Mouse (Mus musculus): ENCODE results near the gene St8sia2.

Gene St8sia2

DNA sequence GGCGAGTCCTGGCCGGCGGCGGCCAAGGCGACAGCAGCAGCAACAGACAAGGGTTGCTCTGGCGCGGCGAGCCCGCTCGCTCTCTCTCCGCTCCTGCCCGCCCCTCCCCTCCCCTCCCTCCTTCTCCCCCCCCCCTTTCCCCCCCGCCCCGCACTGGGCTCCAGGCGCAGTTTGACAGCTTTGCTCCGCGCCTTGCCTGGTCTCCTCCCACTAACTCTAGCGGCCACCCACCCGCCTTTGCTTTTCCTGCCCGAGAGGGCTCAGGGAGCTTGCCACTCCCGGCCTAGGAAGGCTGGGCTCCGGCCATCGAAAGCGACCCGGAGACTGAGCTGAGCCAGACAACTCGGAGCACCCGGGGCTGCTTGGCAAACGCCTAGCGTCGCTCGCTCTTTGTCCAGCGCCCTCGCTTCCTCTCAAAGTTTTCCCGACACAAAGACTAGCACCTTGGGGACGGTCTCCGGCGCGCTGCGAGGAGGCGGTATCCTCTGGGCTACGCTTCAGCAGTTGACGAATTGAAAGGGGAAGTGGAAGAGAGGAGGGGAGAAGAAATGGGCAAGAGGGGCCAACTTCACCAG, at the start of gene St8sia2:
Gene St8sia2 (minus strand): TSS at position 90 of the 575 bp plus-strand sequence.
- DNase-seq (ENCODE audit: low spot score), result no peak

GRCm38 (mm10) chr7:74061076-74061475, 47.6 kb upstream of the St8sia2 start:
- no peak for DNase-seq (ENCODE audit: low spot score)

- DNase-seq (ENCODE audit: low spot score), result no peak
These were observed 46.9 kb upstream of the St8sia2 start for GRCm38 (mm10) chr7:74060306-74060946.

DNA sequence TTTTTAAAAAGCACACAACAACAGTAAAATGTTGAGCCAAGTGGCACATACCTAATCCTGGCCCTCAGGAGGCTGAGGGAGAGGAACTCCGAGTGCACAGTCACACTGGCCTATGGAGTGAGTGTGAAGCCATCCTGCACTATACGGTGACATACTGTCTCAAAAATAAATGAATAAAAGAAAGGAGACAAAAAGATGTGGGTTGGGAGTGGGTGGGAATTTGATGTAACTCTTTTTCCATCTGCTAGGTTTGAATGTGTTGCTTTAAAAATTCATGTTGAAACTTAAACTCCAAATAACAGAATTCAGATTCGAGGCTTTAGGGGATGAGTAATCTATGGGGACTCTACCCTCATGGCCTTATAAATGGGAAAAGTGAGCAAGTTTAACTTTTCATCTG, 46.2 kb upstream of the St8sia2 start:
- DNase-seq (ENCODE audit: low spot score), result no peak

GRCm38 (mm10) chr7:74055753-74056152, 42.3 kb upstream of the St8sia2 start:
- DNase-seq (ENCODE audit: low spot score), result no peak

DNA sequence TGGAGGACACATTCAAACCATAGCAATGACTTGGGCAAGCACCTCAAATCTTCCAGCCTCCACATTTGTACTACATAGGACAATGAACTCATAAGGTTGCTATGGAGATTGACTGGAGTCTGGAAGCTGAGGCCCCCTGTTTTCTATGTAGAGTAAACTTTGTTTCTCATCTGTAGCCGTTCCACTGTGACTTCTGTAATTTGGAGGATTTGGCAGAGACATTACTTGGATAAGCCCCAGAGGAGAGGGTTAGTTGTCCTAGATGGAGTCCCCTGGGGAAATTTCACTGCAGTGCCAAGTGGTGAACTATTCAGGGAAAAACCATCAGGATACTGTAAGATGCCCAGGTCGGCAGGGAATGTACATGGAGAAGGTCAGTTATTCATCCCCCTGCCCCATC, 34.1 kb upstream of the St8sia2 start:
- no peak for DNase-seq (ENCODE audit: low spot score)

DNA sequence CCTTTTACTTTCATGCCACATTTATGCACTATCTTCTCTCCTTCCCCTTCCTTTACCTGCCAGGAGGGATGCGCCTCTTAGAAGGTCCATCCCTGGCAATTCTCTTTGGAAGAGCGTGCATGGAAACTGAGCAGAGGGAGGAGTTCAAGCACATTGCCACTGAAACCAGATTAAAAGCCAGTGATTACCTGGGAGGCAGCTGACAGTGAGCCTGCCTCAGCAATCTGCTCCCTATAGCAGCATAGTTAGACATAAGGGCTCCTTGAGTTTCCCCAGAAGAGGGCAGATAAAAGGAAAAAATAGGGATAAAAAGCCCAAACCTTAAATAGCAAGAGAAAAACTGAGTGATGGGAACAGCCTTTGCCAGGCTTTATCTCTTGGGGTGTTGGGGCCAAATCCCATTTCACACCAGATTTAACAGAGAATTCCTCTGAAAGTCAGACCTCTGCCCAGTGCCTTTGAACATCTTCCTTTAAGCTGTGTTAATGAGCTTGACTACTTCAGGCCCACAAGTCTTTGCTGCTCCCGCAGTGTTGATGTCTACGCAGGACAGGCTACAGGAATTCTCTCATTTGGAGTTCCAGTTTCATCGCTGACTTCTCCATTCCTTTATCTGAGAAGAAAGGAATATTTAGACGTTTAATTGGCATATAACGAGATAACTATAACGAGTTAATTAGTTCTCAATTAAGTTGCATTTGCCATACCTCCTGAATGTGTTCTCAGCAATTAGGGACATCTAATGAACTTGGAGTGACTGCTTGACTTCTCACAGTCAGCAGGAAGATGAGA, 31.9 kb upstream of the St8sia2 start:
- DNase-seq (ENCODE audit: low spot score), result no peak

DNA sequence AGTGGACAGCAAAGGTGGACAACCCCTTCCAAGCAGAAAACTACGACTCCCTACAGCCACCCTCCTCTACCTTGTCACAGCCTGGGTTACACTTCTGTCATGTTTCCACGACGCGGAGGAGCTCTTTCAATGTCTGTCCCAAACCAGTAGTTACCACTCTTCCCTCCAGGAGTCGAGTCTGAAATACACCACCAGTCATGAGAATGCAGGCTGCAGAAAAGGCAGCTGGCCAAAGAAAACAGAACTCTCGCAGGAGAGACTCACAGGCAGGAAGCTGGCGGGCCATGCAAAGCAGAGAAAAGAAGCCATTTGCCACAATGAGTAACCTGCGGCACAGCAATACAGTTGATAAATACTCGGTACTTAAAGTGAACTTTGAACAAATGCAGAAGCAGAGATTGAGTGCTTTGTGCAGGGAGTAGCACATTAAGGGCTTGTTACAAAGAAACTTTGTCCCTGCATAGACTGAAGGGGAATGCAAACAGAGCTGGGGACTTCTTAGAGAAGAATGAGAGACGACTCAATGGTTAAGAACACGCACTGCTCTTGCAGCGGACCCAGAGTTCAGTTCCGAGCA, 30.2 kb upstream of the St8sia2 start:
- DNase-seq (ENCODE audit: low spot score), result no peak

GRCm38 (mm10) chr7:74025007-74025406, 11.5 kb upstream of the St8sia2 start:
- DNase-seq (ENCODE audit: low spot score), result peak; percentile 15

- no peak for DNase-seq (ENCODE audit: low spot score)
These were observed 10.7 kb upstream of the St8sia2 start for GRCm38 (mm10) chr7:74024171-74024570.

GRCm38 (mm10) chr7:74022571-74022970, 9.1 kb upstream of the St8sia2 start:
- DNase-seq (ENCODE audit: low spot score), result no peak

GRCm38 (mm10) chr7:74021771-74022170, 8.3 kb upstream of the St8sia2 start:
- no peak for DNase-seq (ENCODE audit: low spot score)

DNA sequence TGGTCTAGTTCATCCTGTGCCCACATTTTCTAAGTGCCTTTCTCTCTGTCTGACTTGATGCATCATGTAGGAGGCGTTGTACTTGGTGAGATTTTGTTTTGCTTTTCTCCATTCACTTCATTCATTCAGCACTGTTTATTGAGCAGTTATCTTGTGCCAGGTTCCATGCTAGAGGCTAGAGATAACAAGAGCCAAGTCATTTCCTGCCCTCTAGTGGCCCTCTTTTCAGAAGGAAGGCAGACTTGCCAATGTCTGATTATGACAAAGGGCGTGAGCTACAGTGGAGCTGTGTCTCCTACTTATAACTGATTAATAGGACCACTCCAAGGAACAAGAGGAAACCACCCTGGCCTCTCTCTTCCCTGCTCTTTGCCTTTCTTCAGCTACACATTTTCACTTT, 3.1 kb upstream of the St8sia2 start:
- DNase-seq (ENCODE audit: low spot score), result no peak

GRCm38 (mm10) chr7:74012858-74013600, 461 bp downstream of the St8sia2 start:
- no peak for DNase-seq (ENCODE audit: low spot score)

DNA sequence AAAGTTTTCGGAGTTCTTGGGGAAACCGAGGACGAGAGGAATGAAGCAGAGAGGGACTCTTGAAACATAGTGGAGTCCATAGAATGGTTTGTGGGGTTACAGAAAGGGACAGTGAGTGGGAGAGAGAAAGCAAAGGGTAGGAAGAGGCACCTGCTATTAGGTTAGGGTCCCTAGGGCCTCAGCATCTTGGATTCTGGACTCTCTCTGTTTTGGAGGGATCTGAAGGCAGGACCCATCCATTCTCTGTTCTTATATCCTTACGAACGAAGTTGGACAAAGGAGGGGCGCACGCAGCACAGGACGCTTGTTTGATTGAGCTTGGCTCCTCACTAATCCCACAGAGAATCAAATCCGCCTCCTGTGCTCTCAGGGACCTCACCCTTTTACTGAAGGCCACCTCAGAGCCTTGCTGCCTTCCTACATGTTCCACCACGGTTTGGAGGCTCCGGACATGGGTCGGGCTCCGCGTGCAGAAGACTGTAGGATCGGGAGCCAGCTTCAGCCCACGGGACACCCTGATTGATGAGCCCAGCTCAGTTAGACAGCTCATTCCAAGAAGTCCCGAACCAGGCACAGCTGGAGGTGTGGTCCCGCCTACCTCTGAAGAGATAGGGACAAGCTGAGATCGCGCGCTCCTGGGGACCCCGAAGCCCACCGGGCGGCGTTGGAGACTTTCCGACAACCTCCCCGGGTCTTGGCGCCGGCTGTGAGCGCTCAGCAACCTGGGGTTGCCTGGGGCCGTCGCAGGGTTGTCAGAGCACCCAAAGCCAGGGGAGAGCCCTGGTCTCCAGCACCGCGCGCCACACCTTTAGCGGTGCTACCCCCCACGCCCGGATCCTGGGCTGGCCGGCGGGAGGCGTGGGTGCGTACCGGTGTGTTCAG, 1.3 kb downstream of the St8sia2 start:
- DNase-seq (ENCODE audit: low spot score), result no peak

DNA sequence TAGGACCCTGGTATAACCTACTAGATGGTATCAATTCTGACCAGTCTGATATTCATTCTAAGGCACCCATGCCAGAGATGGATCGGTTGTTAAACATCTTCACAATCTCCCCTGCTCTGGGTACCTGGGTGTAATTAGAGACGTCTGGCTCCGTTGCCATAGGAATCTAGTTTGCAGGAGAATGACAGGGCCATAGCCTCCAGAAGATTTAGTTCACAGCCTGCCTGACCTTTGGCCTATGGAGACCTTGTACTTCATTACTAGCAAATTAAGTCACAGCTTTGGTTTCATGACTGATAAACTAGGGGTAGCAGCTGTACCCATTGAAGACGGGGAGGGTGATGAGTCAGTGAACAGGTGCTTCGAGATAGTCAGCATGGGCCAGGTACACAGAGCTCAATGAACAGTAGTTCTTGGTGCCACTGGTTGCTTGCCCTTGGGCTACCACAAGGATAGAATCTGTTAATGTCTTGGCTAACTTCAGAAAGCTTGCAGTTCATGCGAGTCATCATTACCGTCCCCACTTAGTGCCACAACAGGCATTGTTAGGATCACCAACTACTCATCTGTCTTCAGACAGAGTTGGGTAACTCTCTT, 4.4 kb downstream of the St8sia2 start:
- DNase-seq (ENCODE audit: low spot score), result no peak

- DNase-seq (ENCODE audit: low spot score), result no peak
These were observed 6.6 kb downstream of the St8sia2 start for GRCm38 (mm10) chr7:74006775-74007371.

GRCm38 (mm10) chr7:74006364-74006763, 7.1 kb downstream of the St8sia2 start:
- DNase-seq (ENCODE audit: low spot score), result no peak

DNA sequence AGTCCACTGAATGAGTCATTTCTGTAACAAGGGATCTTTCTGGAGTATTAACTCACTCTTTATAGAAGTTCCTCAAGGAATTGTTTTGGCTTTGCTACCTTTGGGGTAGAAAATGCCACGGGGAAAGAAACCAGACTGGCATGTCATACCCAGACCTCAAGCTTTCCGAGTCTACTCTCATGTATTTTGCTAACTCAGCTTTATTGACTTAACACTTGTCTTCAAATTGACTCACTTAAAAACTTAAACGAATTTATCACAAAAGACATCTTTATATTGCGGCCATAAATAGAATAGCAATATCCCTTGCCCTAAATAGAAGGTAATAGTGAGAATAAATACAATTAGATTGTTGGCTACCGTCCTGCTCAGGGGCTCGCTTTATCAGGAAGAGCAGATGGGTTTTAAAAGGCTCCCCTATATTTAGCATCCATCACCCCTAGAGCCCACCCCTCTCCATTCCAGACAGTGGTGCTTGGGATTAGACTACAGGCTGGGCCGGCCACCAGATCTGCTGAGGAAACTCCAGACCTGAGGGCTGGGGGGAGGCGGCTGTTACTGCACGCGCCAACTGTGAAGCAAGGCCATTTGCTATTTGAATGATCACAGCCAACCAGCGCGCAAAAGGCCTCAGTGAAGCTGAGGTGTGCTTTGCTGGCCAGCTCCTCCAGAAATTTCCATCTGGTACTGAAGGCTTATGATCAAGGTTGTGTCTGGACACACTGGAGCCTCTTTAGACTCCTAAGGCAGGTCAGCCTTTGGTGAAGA, 12.6 kb downstream of the St8sia2 start:
- DNase-seq (ENCODE audit: low spot score), result no peak

GRCm38 (mm10) chr7:73989366-73989765, 24.1 kb downstream of the St8sia2 start:
- no peak for DNase-seq (ENCODE audit: low spot score)
